In the genomic region with DNA sequence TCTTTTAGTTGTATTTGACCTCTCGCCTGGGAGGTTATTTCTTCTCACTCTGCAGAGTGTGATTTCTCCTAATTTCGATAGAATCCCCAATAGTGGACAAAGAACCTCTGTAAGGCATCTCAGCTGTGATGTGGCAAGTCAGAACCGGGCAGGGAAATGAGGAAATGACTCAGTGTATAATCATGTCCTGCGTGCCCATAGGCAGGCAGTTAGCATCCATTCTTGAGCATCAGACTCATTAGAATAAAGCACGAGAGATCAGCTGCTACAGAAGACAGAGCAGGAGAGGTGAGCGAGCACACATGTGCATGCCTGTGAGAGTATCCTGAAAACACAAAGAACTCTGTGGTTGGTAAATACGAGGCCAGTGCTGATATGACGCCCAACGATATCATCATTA, we compare ENCODE assay signal across 28 mouse cellular contexts.
DNase-seq lines count a peak whose midpoint lies in the region; ATAC-seq and TF ChIP-seq lines count a peak whose summit lies in the region.
"Had no signal": no experiment of that assay in that cellular context is flagged by ENCODE, and none has a peak within 500 bp of the region (broad histone marks: within the 10 kb centered on the region; RNA-seq: fewer than 3 reads in every experiment).

No protein-coding gene starts in this region.

- H3K9me3 ChIP-seq in embryonic facial prominence, embryonic 15.5 days (replicated peaks) = no peaks in the 10 kb centered on the region
- no peaks in the 10 kb centered on the region for H3K9me3 ChIP-seq in embryonic facial prominence, embryonic 10.5 days
- no peaks in the 10 kb centered on the region for H3K9me3 ChIP-seq in midbrain, embryonic 11.5 days (ENCODE audit: control insufficient read depth, low read length)
- H3K9me3 ChIP-seq: hindbrain, embryonic 12.5 days; lung, embryonic 15.5 days; neural tube, embryonic 13.5 days; stomach, embryonic 15.5 days had no signal

- intact Hi-C loops in left cerebral cortex, adult 2 months (cut with DNase I) = no loop called here

- no peak overlapping the region for H3K4me2 ChIP-seq in embryonic facial prominence, embryonic 15.5 days (replicated peaks)
- no peak overlapping the region for H3K4me2 ChIP-seq in midbrain, embryonic 11.5 days
- H3K4me2 ChIP-seq: hindbrain, embryonic 12.5 days; limb, embryonic 13.5 days; liver, embryonic 11.5 days; lung, embryonic 15.5 days; neural tube, embryonic 13.5 days; stomach, embryonic 15.5 days had no signal

- no peaks in the 10 kb centered on the region for H3K4me1 ChIP-seq in embryonic facial prominence, embryonic 15.5 days
- no peaks in the 10 kb centered on the region for H3K4me1 ChIP-seq in embryonic facial prominence, embryonic 10.5 days
- no peaks in the 10 kb centered on the region for H3K4me1 ChIP-seq in midbrain, embryonic 11.5 days (ENCODE audit: control insufficient read depth, insufficient read depth, low read length)
- H3K4me1 ChIP-seq: hindbrain, embryonic 12.5 days; limb, embryonic 13.5 days; stomach, embryonic 15.5 days had no signal

- ATAC-seq in embryonic facial prominence, embryonic 15.5 days (ENCODE audit: insufficient number of reproducible peaks, low FRiP score, low TSS enrichment, low read depth) = no peak
- no peak for ATAC-seq in midbrain, embryonic 11.5 days (ENCODE audit: low FRiP score)
- ATAC-seq: forebrain, embryonic 16.5 days; intestine, embryonic 16.5 days had no signal

- 59% methylated on average over 9 of the region's 9 CpGs for WGBS in embryonic facial prominence, embryonic 15.5 days
- 75% methylated on average over 9 of the region's 9 CpGs for WGBS in embryonic facial prominence, embryonic 10.5 days
- 85% methylated on average over 9 of the region's 9 CpGs for WGBS in midbrain, embryonic 11.5 days

- no peak overlapping the region for H3K9ac ChIP-seq in embryonic facial prominence, embryonic 15.5 days
- H3K9ac ChIP-seq in midbrain, embryonic 11.5 days (ENCODE audit: low read length) = no peak overlapping the region
- H3K9ac ChIP-seq: hindbrain, embryonic 12.5 days; limb, embryonic 13.5 days; lung, embryonic 15.5 days; neural tube, embryonic 13.5 days; stomach, embryonic 15.5 days had no signal

- no peak overlapping the region for H3K4me3 ChIP-seq in embryonic facial prominence, embryonic 15.5 days (replicated peaks)
- H3K4me3 ChIP-seq in embryonic facial prominence, embryonic 10.5 days = no peak overlapping the region
- no peak overlapping the region for H3K4me3 ChIP-seq in left cerebral cortex, adult 2 months
- H3K4me3 ChIP-seq in midbrain, embryonic 11.5 days (ENCODE audit: low read depth, low read length) = no peak overlapping the region
- H3K4me3 ChIP-seq: hindbrain, embryonic 12.5 days; limb, embryonic 13.5 days; lung, embryonic 15.5 days; midbrain, embryonic 10.5 days; neural tube, embryonic 13.5 days; stomach, embryonic 15.5 days had no signal

- H3K27ac ChIP-seq in embryonic facial prominence, embryonic 15.5 days (replicated peaks) = 0 out of 2 replicates have a peak overlapping the region, but pooled peaks have one; percentile 22
- H3K27ac ChIP-seq in embryonic facial prominence, embryonic 10.5 days (replicated peaks) = no peak overlapping the region
- 0 out of 2 replicates have a peak overlapping the region, but pooled peaks have one; percentile 18 for H3K27ac ChIP-seq in left cerebral cortex, adult 2 months
- H3K27ac ChIP-seq in midbrain, embryonic 11.5 days (ENCODE audit: low read depth, low read length) = no peak overlapping the region
- H3K27ac ChIP-seq: hindbrain, embryonic 12.5 days; kidney, postnatal 0 days; limb, embryonic 13.5 days; lung, embryonic 15.5 days; midbrain, embryonic 10.5 days; neural tube, embryonic 13.5 days; stomach, embryonic 15.5 days had no signal

- no peaks in the 10 kb centered on the region for H3K27me3 ChIP-seq in embryonic facial prominence, embryonic 15.5 days
- no peaks in the 10 kb centered on the region for H3K27me3 ChIP-seq in embryonic facial prominence, embryonic 10.5 days (replicated peaks; ENCODE audit: low read depth, poor library complexity, severe bottlenecking)
- H3K27me3 ChIP-seq in midbrain, embryonic 11.5 days (ENCODE audit: control insufficient read depth, insufficient read depth, low read length) = no peaks in the 10 kb centered on the region
- H3K27me3 ChIP-seq: hindbrain, embryonic 12.5 days; limb, embryonic 13.5 days; lung, embryonic 15.5 days; neural tube, embryonic 13.5 days; stomach, embryonic 15.5 days had no signal

- no peak for DNase-seq in embryonic facial prominence, embryonic 10.5 days (ENCODE audit: low spot score)
- no peak for DNase-seq in left cerebral cortex, adult 2 months (ENCODE audit: extremely low spot score in 1 of 2, low spot score in 2 of 2)
- DNase-seq in left cerebral cortex, adult 11 months (ENCODE audit: low spot score) = no peak
- DNase-seq in NIH3T3 (ENCODE audit: low read depth) = peak; percentile 83
- peak; percentile 68 for DNase-seq in fibroblast of lung, adult 2 months (ENCODE audit: low read depth)
- DNase-seq in midbrain, embryonic 11.5 days (ENCODE audit: low spot score, missing footprints) = no peak
- DNase-seq in embryo, embryonic 11 days = no peak
- DNase-seq: adrenal gland, postnatal 25 days; cerebellum, adult 2 months; cerebellum, postnatal 14 days; gastrocnemius, postnatal 14 days; heart, postnatal 14 days; kidney, adult 8-10 months; kidney, postnatal 4 days; layer of hippocampus, adult 9-11 months; thymus, adult 18-20 months; thymus, postnatal 25 days had no signal

- no peak for TF ChIP-seq CTCF in left cerebral cortex, adult 2 months (IDR thresholded peaks at IDR 0.05)

- no peaks in the 10 kb centered on the region for H3K36me3 ChIP-seq in embryonic facial prominence, embryonic 15.5 days
- no peaks in the 10 kb centered on the region; the same call in 1 of the 2 replicates for H3K36me3 ChIP-seq in embryonic facial prominence, embryonic 10.5 days (replicated peaks)
- H3K36me3 ChIP-seq in midbrain, embryonic 11.5 days (ENCODE audit: control insufficient read depth, insufficient read depth, low read length) = no peaks in the 10 kb centered on the region
- H3K36me3 ChIP-seq: limb, embryonic 13.5 days; lung, embryonic 15.5 days; midbrain, embryonic 10.5 days; stomach, embryonic 15.5 days had no signal

Comparison
In these comparisons a context has a peak if more than half of its experiments do, and no peak if none do; other contexts are left out.
1. H3K27ac ChIP-seq: peak in embryonic facial prominence, embryonic 15.5 days (single experiment) and left cerebral cortex, adult 2 months (single experiment); none in embryonic facial prominence, embryonic 10.5 days (single experiment) and midbrain, embryonic 11.5 days (single experiment).
2. DNase-seq: peak in NIH3T3 (single experiment) and fibroblast of lung, adult 2 months (single experiment); none in embryonic facial prominence, embryonic 10.5 days (single experiment), left cerebral cortex, adult 2 months (0 of 2), left cerebral cortex, adult 11 months (single experiment), midbrain, embryonic 11.5 days (single experiment) and embryo, embryonic 11 days (single experiment).